Mouse (Mus musculus) frontal cortex, adult 2 months (tissue): ENCODE measurements at regions not wholly inside any gene's neighbourhood (a gene's known extent, or its start where the extent isn't known, plus 50 kb on each side); places are given as distances from the start of the nearest gene placed in this dataset.

Source experiments
- DNase-seq, 2 experiments: peaks; one replicate each; pipeline ENCODE4 v3.0.0; 2022; ENCODE audit warnings: low spot score in 1 of 2; ENCODE audit errors: extremely low spot score in 1 of 2

DNA sequence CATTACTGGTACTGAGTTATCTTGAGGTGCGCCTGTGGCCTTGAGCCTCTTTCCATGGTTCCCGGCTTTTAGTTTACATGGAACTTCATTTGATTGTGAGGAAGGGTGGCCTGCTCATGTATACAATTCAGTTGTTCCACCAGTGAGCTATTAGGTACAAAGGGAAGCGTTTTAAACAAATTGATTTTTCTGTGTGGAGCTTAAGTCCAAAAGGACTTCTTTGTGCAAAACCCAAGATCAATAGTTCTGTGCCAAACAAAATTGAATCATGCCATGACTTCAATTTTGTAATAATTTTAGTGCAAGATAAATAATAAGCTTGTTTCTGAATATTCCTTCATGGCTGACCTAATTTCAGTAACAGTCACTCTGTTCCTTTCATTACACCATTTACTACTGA, 674.3 kb upstream of the Adgrl2 start:
- DNase-seq = no peak

DNA sequence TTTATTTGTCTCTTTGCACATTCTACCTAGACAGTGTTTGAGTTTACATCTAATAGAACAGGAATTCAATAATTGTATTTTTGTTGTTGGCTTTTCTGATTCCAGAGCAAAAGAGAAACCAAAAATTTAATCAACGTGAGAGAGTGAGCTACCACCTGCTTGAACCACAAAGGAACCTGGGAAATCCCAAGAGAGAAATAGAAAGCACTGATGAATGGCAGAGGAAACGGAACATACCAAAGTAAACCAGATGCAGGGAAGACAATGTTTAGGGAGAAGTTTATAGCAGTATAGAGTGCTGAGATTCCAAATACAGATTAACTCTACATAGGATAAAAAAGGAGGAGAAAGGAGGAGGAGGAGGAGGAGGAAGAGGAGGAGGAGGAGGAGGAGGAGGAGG, 648.0 kb upstream of the Adgrl2 start:
- DNase-seq = no peak

DNA sequence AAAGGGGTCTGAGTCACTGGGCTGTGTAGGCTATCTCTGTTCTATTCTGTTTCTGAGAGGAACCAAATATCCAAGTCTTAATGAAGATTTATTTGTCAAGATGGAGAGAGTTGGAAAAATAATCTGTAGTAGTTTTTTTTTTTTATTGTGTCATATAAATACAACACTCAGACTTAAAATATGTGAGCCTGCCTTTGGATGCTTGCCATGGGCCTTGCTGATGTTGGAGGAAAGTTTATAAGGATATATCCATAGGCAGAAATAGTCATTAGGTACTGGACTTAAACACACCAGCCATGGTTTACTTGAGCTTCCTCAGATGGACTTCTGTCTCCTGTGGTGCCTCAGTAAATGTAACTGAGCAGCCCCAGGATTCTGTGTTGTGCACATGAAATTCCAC, 635.8 kb upstream of the Adgrl2 start:
- no peak for DNase-seq

DNA sequence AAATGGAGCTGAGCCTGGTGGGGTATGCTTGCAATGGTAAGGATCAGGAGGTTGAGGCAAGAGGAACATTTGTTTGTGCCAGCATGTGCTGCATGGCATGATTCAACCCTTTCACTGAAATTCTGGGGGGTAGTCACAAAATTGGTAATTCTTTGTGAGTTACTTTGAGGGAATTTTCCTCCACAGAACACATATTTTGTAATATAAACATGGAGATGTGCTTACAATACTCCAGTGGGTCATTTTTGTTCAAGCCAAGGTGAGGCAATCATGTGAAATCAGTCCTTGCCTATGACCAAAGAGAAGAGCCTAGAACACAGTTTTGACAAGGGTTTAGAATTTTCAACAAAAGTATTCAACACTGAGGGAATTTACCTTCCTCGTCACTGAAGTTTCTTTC, 635.1 kb upstream of the Adgrl2 start:
- DNase-seq = no peak

DNA sequence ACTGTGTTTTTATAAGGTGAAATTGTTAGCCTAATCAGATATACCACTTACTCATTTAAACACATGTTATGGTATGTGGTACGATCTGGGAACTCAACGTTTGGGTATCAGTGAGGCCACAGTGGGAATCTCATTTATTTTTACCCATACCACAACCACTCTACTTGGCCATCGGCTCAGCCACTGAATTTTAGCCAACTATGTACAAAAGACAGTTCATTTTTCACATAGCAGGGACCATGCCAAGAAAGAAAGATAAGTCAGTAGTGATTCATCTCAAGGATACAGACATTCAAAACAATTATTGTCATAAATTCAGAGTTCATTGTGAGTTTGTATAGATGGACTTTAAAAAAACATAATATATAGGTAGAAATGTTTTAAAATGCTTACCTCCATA, 634.7 kb upstream of the Adgrl2 start:
- DNase-seq = no peak

DNA sequence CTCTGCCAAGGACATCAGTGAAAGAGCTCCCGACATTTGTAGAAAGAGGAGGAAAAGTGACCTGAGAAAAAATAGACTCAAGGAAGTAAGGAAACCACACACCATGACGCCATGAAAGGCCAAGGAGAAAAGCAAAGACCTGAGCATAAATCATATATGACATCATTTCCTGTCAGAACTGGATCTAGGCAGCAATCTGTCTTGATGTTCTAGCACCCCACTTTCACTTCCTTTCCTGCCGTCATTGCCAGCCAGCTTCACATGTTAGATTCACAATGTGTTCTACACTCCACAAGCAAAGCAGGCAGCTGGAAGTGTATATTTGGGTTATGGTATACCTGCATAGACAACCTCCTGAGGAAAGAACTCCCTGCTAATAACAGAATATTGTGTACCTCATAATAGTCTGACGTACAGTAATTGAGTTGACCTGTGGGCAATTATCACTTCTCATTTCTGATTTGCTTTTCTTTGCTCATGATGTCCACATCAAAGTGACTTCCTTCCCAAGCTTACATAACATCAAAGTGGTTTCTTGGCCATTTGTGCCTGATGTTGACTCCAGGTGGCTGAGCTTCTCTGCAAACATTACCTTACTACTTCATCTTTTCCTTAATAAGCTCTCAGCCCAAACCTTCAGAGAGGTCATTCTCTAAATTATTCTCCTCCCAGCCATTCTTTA, 633.6 kb upstream of the Adgrl2 start:
- no peak for DNase-seq

DNA sequence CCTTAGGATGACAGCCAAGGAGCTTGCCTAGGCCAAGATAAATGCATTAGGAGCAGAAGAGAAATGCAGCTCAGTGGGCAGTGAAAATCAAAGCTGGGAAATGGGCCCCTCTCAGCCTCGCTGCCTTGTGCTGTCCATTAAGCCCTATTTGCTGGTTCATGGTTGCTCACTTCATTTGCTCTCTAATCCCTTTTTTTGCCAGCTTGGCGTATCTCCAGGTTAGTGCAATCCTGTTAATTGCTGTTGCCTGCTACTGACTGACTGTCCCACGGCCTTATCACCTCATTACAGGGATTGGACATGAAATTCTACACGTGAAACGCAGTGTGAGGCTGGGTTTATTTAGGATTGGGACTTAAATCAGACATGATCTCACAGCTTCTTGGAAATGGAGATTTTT, 613.5 kb upstream of the Adgrl2 start:
- DNase-seq = no peak

DNA sequence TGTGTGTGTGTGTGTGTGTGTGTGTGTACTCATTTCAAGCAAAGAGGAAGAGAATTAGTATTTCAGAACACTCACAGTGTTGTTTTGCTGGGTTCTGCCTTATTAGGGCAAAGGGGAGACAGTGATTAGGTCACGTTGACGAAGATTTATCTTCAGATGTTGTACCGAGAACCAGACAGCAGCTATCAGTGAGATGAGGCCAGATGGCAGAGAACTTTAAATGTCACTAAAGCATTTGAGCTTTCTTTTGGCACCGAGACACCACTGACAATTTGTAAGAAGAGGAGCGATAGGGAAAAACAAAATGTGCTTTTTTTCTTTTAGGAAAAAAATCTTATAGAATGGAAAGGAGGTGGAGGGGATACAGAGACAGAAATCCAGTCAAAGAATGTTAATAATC, 610.9 kb upstream of the Adgrl2 start:
- peak in 1 of 2 experiments; percentile 10 for DNase-seq

DNA sequence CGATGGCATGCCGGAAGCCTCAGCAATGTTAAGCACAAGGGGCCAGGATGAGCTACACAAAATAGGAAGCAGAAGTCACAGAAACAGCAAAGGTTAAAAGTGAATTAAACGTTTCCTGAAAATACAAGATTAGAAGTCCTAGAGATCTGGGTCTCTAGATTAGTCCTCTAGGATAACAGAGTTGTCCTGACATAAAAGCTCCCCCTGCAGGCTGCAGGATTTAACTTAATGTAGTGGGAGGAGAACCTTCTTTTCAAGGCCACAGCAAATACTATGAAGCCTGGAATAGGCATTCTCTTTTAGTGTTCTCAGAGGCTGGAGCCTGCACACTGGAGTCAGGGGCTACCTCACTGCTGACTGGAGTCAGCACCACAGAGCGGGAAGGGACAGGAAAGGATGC, 604.1 kb upstream of the Adgrl2 start:
- DNase-seq = peak in 1 of 2 experiments; percentile 23

DNA sequence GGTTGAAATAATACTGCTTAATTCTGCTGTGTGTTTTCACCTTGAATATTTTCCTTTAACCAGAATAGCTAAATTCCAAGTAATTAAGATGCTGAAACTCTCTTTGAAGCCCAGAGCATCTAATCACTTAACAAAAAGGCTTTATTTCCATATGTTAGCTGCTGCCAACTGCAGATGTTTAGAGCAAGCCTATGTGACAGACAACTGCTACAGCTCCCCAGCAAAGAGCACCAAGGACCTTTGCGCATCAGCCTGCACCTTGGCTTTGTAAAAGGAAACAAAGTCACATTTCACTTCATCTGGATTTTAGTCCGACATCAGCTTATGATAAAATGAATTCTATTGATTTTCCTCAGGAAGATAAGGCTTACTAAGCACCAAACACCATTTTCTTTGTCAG, 595.4 kb upstream of the Adgrl2 start:
- DNase-seq = no peak

DNA sequence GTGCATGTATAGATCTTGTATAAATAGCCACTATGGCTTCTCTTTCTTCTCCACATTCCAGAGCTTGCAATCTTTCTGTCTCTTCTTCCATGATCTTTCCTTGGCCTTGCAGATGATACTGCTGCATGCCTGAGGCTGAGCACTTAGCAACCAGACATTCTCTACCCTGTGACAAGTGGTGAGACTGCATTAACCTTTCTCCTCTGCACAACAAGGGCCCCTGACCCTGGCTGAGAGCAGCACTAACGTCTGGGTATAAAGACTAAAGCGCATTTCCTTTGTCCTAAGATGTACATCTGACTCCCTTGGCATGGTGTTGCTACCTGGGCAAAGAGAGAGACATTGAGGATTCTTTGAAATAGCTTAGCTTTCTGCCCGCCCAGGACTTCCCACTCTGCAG, 590.8 kb upstream of the Adgrl2 start:
- no peak for DNase-seq

DNA sequence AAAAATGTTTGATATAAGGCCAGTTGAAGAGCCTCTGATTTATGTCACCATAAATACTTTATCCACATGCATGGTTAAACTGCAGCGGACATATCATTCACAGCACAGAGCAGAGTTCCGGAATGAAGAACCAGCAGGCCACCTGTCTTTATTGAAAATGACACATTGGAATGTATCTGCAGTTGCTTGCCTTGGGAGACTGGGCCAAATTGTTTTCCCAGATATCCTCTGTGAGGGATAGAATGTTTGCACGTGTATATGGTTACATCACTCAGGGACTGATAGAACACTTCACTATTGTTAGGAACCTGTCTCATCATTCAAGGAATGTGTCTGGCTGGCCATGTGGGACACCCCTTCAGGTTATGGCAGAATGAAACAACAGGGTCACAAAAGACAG, 585.3 kb upstream of the Adgrl2 start:
- no peak for DNase-seq

DNA sequence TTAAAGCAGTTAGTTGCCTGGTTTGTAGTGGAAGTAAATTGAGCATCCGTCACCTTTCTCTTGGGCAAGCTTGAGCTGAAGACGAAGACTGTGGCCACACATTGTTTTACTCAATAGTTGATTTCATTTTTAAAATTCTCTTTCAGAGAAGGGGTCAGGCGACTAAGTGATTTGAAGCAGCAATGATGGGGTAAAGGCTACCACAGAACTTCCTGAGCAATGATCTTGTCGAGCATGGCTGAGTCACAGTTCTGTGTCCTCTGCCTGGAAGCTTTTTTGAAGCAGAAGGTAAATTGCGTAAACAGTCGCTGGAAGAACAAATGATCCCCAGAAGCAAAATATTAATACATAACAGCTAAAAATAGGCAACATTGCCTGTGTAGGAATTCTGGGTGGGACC, 576.5 kb upstream of the Adgrl2 start:
- DNase-seq = no peak

DNA sequence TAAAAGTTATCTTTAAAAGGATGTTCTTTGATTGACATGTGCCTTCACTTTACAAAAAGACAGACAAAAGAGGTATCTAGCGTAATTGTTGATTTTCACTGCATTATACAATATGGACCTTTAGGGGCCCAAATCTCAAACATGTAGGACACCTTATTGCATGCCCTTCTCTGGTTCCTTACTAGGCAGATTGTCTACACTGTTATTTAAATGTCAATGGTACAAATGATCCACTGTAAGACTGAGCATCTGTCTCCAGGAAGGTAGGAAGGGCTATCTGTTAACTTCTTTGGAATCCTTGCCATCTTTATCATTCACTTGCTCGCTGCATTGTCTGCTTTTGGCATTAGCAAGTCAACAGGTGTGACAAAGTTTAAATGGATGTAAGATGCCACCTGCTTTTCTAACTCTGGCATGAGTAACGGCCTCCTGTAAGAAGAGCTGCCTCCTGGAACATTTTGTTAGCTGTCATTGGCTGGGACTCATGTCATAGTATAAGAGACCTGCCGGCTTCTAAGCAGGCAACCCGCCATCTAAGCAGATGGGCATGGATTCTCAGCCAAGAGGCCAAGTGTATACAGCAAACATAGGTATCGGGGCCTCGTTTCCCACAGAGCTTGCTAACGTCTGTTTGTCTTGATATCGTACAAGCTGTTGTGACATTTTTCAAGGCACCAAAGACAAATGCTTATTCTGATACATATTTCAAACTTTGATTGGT, 560.0 kb upstream of the Adgrl2 start:
- no peak for DNase-seq

DNA sequence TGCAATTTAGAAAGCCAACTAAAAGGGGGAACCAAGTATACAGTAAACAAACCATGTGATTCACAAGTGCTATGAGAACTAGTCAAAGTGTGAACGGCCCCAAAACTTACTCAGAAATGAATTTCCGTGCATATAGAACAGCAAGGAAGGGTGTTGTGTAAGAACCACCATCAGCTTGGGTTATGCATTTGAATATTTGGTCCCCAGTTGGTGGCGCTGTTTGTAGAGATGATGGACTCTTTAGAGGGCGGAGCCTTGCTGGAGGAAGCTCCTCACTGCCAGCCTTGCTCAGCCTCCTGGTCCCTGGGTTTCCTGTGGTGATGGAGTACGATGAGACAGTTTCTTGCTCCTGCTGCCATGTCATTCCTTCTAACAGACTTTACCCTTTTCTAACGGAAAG, 556.7 kb upstream of the Adgrl2 start:
- no peak for DNase-seq

DNA sequence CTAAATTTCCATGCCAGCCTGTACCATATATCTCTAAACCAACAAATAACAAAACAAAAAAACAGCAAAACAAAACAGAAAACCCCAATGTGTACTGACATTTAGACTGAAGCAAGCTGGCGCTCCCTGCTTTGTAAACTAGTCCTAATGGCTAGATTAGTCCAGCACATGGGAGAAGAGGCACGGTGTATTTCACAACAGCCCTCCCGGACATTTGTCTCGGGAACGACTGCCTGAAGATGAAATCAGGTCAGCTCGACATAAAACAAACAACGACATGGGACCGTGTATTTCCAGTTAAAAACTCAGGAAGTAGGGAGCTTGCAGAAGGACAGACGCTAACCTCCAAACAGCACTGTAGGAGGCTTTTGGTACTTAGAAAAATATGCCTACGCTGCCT, 555.9 kb upstream of the Adgrl2 start:
- DNase-seq = no peak

DNA sequence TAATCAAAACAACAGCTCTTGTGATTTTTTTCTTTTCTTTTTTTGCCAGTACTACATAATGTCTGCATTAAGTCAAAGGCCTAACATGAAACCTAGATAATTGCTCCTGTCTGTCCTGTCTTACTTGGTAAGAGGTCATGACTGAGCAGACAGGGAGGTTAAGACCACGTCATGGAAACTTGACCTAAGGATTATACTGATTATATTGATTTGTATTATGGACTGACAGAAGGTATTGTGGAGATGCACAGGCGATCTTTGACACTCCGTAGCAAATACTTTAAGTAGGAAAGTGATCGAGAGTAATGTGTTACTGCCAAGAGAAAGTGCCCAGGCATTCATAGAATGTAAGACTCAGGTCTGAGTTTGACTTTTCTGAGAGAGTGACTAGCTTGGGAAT, 543.8 kb upstream of the Adgrl2 start:
- no peak for DNase-seq

DNA sequence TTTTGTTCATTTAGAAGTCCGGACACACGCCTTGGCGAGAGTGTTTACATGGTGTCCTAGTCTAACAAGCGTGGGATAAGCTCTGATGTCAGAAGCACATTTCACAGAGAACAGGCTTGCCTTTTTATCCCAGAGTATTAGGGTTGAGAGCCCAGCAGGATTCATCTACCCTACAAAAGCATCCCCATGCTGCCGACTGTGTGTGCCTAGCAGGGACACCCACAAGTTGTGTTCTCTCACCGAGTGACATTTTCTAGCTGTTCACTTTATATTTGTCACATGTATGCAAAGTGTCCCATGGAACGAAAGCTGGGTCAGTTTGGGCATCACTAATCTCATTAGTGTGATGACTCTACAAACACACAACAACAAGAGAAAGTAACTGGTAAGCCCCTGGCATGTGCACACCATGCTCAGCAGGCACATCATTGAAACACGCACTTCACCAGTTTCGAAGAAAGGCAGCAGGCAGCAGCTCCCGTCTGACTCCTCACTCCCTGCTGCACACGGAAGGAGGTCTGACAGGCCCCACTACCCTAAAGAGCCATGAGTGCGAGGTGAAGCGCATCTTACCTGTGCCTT, 539.8 kb upstream of the Adgrl2 start:
- no peak for DNase-seq

DNA sequence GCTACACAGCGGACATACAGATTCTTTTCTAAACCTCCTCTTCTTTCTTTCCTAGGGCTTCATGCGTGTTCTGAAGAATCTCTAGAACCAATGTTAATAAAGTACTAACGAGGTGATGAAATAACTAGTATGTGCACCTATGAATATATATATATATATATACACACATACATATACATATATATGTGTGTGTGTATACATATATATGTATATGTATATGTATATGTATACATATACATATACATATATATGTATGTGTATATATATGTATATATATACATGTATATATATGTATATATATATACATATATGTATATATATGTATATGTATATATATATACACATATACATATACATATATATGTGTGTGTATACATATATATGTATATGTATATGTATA, 536.2 kb upstream of the Adgrl2 start:
- DNase-seq = no peak

DNA sequence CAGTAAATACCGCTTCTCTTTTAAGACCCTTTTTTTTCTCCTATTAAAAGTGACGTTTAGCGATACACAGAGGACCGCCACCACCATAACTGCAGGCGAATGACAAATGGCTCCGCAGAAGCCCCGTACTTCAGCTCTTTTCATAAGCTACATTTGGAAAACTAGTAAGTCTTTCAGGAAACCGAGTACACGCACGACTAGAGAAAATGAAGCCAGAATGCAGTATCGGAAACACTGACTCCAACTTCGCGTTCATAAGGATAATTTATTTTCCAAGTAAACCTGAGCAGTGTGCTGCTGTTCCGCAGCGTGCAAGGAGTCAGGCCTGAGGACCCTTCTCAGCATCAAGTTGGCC, 529.2 kb upstream of the Adgrl2 start:
- peak in 1 of 2 experiments; percentile 5 for DNase-seq

DNA sequence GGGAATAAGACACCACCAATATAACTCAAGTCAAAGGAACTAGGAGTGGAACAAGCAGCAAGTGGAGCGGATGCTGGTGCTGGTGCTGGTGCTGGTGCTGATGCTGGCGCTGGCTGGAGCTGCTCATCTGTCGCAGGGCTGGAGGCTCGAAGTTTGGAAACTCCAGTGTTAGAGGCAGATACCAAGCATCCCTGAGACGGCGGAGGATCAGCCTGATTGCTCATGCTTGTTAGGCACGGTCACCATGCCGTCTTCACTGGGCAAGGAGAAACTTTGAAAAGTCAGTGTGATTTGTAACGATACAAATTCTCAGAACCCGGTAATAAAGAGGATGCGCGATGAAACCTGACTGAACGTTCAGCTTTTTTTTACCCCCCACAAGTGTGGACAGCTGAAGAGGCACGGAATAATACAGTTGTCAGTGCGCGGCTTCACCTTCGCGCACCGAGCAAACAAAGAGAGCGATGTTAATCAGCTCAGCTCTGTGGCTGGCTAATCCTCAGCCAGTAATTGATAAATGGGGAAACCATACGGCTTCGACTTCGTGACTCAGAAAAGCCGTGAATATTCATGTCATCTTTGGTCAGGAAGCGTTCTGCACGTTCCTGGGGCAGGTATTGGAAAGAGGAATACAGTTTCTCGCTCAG, 528.7 kb upstream of the Adgrl2 start:
- peak in 1 of 2 experiments; percentile 11 for DNase-seq

DNA sequence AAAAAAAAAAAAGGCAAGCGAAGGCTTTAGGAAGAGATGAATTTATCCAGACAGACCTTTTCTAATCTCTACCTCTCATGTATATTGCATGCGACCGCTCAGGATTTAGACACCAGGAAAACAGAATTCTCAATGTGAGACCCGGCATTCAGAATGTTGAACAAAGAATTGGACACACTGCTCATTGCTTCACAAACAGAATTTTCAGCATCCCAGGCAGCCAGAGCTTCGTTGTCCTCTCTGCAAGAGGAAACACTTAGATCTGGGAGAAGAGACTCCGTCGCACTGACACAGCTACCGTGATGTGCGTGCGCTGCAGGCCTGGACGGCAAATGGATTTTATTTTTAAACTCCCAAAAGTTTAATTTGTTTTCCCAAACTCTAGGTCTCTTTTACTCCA, 527.2 kb upstream of the Adgrl2 start:
- DNase-seq = no peak
